Mouse (Mus musculus) hindbrain, embryonic 14.5 days (tissue): ENCODE results near the gene Golga7b. TPM values are rescaled to one million over a fixed set of nuclear protein-coding genes. Genes with fewer than 3 reads are reported as not detected.

ENCODE experiments used
- ATAC-seq: fragments of 200-750 bp; cut with Nextera tagmentation; 2 replicates; pipeline ENCODE4 v1.8.0; 2017; ENCODE audit warnings: moderate number of reproducible peaks, mild to moderate bottlenecking, moderate TSS enrichment, moderate library complexity; ENCODE audit not compliant: low FRiP score
- DNase-seq: peaks from one replicate; pipeline ENCODE4 v3.0.0-alpha.2; 2015; ENCODE audit warnings: low spot score
- H3K27ac ChIP-seq: fragments of 300-500 bp; sonication (generic); 2 replicates; pipeline ENCODE4 v1.5.1; 2014; ENCODE audit warnings: mild to moderate bottlenecking, moderate library complexity
- H3K27me3 ChIP-seq: fragments of 300-500 bp; sonication (generic); 2 replicates; pipeline ENCODE4 v1.6.1; 2014; ENCODE audit warnings: mild to moderate bottlenecking, low read length, mixed read lengths; ENCODE audit not compliant: control insufficient read depth, insufficient read depth
- H3K36me3 ChIP-seq: fragments of 300-500 bp; sonication (generic); replicated peaks from 2 replicates; pipeline ENCODE4 v1.6.1; 2014; ENCODE audit not compliant: control insufficient read depth, insufficient read depth
- H3K4me1 ChIP-seq: fragments of 300-500 bp; sonication (generic); replicated peaks from 2 replicates; pipeline ENCODE4 v1.6.1; 2014; ENCODE audit warnings: antibody characterized with exemption, low read length, mixed read lengths; ENCODE audit not compliant: control insufficient read depth, insufficient read depth
- H3K4me2 ChIP-seq: fragments of 300-500 bp; sonication (generic); replicated peaks from 2 replicates; pipeline ENCODE4 v1.6.1; 2014; ENCODE audit warnings: mild to moderate bottlenecking, moderate library complexity
- H3K4me3 ChIP-seq: fragments of 300-500 bp; sonication (generic); replicated peaks from 2 replicates; pipeline ENCODE4 v1.5.1; 2014; ENCODE audit warnings: mild to moderate bottlenecking, low read length
- H3K9ac ChIP-seq: fragments of 300-500 bp; sonication (generic); 2 replicates; pipeline ENCODE4 v1.6.1; 2014
- H3K9me3 ChIP-seq: fragments of 300-500 bp; sonication (generic); 2 replicates; pipeline ENCODE4 v1.6.1; 2016; ENCODE audit warnings: low read length; ENCODE audit not compliant: control insufficient read depth
- WGBS: fragments of 180-500 bp; shearing (Covaris S2); extraction: QIAGEN DNeasy Blood & Tissue Kit; methylation state at CpG from one replicate; pipeline ENCODE4 v1.1.7; 2014; 5-methylcytosine and 5-hydroxymethylcytosine counted together
- polyA plus RNA-seq: library from polyadenylated mRNA; unstranded; fragments of >200 nt; fragmentation: Nextera tagmentation; extraction: Ambion mirVana; gene quantifications from 2 replicates; pipeline ENCODE4 v1.2.1, GENCODE M21; 2014

The Golga7b gene
- polyA plus RNA-seq, 1 experiment from 2014 or later, result 46.8 TPM

DNA sequence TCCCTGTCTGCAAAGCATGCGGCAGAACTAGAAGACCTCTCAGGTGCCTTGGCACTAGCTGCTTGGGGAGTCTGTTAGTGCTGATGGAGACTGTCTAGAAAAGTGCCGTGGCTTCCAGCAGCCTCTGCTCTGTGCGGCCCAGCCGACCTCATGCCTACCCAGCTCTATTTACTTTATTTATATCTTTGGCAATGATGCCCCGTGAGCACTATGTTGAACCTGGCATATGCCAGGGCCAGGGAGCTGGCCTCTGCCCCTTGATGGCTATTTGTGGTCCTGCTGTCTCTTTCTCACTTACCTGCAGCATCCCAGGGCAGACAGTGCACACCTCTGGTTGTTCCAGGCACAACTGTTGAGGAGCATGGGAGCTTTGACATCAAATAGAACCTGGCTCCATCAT lies 31.1 kb downstream of the Golga7b start:
- no peaks in the 10 kb centered on the region for H3K27me3 ChIP-seq
- H3K9me3 ChIP-seq, result no peaks in the 10 kb centered on the region
- H3K4me2 ChIP-seq, result no peak overlapping the region
- 87% methylated on average over 5 of the region's 5 CpGs for WGBS
- H3K9ac ChIP-seq, result no peak overlapping the region
- H3K27ac ChIP-seq, result no peak overlapping the region
- no peak for DNase-seq
- H3K36me3 ChIP-seq, result no peaks in the 10 kb centered on the region
- no peak for ATAC-seq
- H3K4me1 ChIP-seq, result no peaks in the 10 kb centered on the region
- H3K4me3 ChIP-seq, result no peak overlapping the region

DNA sequence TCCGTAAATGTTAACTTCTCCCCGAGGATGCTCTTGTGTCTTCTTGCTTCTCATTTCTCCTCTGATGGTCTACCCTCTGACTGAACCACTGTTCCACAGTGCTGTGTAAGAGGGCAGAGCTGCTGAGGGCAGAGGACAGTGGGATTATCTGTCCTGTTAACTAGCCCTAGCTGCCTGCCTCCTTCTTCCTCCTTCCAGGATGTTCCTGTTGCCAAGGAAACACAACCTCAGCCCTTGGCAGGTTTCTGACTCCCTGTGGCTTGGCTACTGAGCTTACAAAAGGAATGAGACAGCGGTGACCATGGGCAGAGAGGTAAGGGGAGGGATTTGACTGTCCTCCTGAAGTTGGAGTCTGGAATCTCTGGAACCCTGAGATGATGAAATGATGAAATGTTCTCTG lies 32.2 kb downstream of the Golga7b start:
- H3K4me3 ChIP-seq, result no peak overlapping the region
- H3K4me1 ChIP-seq, result no peaks in the 10 kb centered on the region
- H3K27me3 ChIP-seq, result no peaks in the 10 kb centered on the region
- no peaks in the 10 kb centered on the region for H3K36me3 ChIP-seq
- DNase-seq (no peak), ATAC-seq (no peak; the same call in 1 of the 2 replicates)
- WGBS, result 54% methylated on average over 3 of the region's 3 CpGs
- no peak overlapping the region for H3K27ac ChIP-seq
- no peak overlapping the region for H3K9ac ChIP-seq
- H3K9me3 ChIP-seq, result no peaks in the 10 kb centered on the region
- no peak overlapping the region for H3K4me2 ChIP-seq

DNA sequence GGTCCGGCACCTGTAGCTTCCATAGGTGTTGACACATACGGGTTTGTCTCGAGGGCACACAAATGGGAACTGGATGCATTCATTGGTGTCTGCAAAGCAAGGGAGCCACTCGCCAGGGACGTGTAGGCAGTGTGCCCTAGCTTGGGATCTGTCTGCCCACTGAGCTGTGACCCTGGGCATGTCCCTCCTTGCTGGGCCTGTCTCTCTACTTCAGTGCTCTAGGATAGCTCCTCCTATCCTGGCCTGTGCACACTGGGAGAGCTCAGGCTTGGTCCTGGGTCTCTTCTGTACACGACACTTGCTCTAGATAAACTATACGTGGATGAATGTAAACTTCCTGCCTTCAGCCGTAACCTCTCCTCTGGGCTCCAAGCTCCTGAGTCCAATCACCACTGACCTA lies 36.8 kb downstream of the Golga7b start:
- H3K27me3 ChIP-seq, result no peaks in the 10 kb centered on the region
- DNase-seq, result no peak
- H3K36me3 ChIP-seq, result no peaks in the 10 kb centered on the region
- no peak overlapping the region for H3K27ac ChIP-seq
- no peak overlapping the region for H3K4me2 ChIP-seq
- H3K4me1 ChIP-seq, result no peaks in the 10 kb centered on the region
- no peaks in the 10 kb centered on the region for H3K9me3 ChIP-seq
- H3K9ac ChIP-seq, result no peak overlapping the region
- 81% methylated on average over 8 of the region's 8 CpGs for WGBS
- no peak for ATAC-seq
- H3K4me3 ChIP-seq, result no peak overlapping the region

DNA sequence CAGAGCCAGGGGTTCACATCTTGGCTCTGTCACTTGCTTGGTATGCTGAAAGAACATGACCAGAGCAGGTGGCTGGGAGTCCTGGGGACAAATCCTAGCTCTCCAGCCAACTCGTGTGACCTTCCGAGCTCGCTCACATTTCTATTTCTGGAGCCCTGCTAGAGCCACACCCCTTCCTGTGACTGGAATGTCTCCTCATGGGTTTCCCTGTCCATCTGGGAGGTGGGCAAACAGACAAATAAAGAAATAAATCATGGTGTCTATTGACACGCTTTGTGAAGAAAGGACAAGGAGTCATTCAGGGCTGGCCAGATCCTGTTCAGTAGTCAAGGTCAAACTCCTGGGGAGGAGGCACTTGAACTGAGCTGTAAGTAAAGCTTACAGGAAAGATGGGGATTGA lies 41.0 kb downstream of the Golga7b start:
- Histone ChIP-seq H3K4me3 (no peak overlapping the region), H3K36me3 (no peaks in the 10 kb centered on the region), H3K9ac (no peak overlapping the region), H3K4me1 (0 out of 2 replicates have a peak, but pooled peaks cover 3% of the 10 kb centered on the region), H3K4me2 (no peak overlapping the region), H3K9me3 (no peaks in the 10 kb centered on the region), H3K27me3 (no peaks in the 10 kb centered on the region), H3K27ac (no peak overlapping the region)
- 62% methylated on average over 4 of the region's 4 CpGs for WGBS
- DNase-seq (no peak), ATAC-seq (no peak)

DNA sequence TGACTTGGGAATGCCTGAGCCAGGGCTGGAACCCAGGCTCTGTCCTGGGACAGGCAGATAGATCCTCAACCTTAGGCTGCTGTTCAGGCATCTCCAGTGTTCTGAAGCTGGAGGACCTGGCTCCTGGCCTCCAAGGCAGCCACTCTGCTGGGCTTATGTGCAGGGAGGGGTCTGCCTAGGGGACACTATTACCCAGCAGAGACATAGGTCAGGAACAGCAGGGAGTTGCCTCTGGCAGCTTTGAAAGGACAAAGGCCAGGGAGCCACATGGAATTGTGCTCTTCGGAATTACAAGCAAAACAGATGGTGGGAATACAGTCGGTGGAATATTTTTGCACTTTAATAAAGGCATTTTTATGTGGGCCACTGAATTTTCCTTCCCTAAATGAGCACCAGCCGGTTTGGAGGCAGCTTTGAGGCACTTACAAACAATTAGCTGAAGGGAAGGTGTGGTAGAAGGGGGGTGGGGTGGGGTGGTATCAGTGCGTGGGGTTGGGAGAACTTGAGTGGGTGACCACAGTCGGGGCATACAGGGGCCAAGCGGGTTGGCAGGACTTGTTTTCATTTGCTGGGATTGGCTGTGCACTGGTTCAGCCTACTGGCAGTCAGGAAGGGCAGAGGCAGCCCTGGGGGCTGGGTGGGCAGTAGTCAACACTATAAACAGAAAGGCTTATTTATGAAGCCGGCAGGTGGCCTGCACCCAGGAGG lies 43.7 kb downstream of the Golga7b start:
- Histone ChIP-seq H3K36me3 (no peaks in the 10 kb centered on the region), H3K9me3 (no peaks in the 10 kb centered on the region), H3K4me3 (no peak overlapping the region), H3K4me2 (no peak overlapping the region), H3K9ac (no peak overlapping the region), H3K4me1 (0 out of 2 replicates have a peak, but pooled peaks cover 3% of the 10 kb centered on the region), H3K27ac (no peak overlapping the region), H3K27me3 (no peaks in the 10 kb centered on the region)
- WGBS, result 21% methylated on average over 7 of the region's 7 CpGs
- ATAC-seq (0 out of 2 replicates have a peak, but pooled peaks have one; percentile 11), DNase-seq (no peak)

DNA sequence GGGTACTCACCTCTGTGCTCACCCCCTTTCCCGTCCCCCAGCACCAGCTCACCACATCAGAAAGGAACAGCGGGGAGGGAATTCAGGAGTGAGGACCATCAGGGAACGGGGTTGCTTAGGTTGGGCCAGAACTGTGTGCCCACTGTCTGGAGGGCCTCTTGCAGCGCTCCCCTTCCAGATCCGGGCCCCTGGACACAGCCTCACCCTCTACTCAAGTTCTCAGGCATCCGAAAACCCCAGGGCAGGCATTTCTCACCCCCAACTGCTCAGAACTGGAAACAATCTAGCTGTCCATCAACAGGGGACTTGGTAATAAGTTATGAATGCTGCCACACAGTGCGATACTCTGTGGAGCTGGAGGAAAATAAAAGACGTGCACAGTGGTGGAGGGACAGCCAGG lies 44.7 kb downstream of the Golga7b start:
- H3K4me1 ChIP-seq, result 0 out of 2 replicates have a peak, but pooled peaks cover 3% of the 10 kb centered on the region
- H3K4me3 ChIP-seq, result no peak overlapping the region
- DNase-seq, result no peak
- H3K36me3 ChIP-seq, result no peaks in the 10 kb centered on the region
- no peak overlapping the region for H3K9ac ChIP-seq
- no peaks in the 10 kb centered on the region for H3K27me3 ChIP-seq
- no peak overlapping the region for H3K4me2 ChIP-seq
- H3K27ac ChIP-seq, result no peak overlapping the region
- no peaks in the 10 kb centered on the region for H3K9me3 ChIP-seq
- WGBS, result 28% methylated on average over 8 of the region's 8 CpGs
- ATAC-seq, result peak; percentile 56; the same call in 1 of the 2 replicates

DNA sequence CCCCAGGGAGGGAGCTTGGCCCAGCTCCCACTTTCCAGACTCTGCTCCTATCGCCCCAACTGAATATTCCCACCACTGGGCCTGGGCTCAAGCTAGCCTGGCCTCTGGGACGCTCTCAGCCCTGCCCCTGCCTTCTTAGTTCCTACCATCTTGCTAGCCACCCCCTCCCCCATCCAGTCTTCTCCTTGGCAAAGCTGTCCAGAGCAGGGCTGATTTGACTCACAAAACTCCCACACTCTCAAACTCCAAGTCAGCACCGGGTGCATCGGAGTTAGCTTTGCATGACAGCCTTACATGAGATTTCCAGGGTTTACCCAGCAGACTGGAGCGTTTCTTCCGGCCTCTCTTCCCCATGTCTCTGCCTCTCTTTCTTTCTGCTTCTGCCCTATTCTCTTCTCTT lies 45.8 kb downstream of the Golga7b start:
- 64% methylated on average over 6 of the region's 6 CpGs for WGBS
- Histone ChIP-seq H3K27ac (peak overlapping the region; percentile 49; the same call in 1 of the 2 replicates), H3K9ac (no peak overlapping the region), H3K9me3 (no peaks in the 10 kb centered on the region), H3K27me3 (no peaks in the 10 kb centered on the region), H3K4me3 (no peak overlapping the region), H3K4me1 (0 out of 2 replicates have a peak, but pooled peaks cover 3% of the 10 kb centered on the region), H3K4me2 (no peak overlapping the region), H3K36me3 (no peaks in the 10 kb centered on the region)
- DNase-seq, result no peak
- ATAC-seq, result no peak

- H3K9ac ChIP-seq, result no peak overlapping the region
- no peak for ATAC-seq
- H3K36me3 ChIP-seq, result no peaks in the 10 kb centered on the region
- no peak for DNase-seq
- H3K4me3 ChIP-seq, result no peak overlapping the region
- no peaks in the 10 kb centered on the region for H3K27me3 ChIP-seq
- H3K27ac ChIP-seq, result no peak overlapping the region
- no peak overlapping the region for H3K4me2 ChIP-seq
- 47% methylated on average over 12 of the region's 12 CpGs for WGBS
- H3K9me3 ChIP-seq, result no peaks in the 10 kb centered on the region
- peaks cover 29% of the 10 kb centered on the region for H3K4me1 ChIP-seq
Observed at GRCm38 (mm10) chr19:42303210-42303813, 55.9 kb downstream of the Golga7b start.

DNA sequence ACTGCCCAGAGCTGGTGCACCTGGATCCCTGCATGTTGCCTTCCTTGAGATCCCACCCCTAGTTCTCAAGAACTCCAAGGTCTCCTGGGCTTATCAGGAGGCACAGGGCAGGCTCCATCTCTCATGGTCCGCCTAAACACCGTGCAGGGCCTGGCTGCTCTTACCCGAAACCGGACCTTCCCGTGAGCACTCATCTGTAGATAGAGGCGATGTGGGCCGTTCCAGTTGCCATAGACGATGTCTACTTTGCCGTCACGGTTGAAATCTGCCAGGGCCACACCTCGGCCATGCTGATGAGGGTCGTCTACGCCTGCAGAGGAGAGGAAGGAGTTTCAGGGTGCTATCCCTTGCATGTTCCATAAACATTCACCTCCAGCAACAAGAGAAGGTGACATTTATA lies 57.1 kb downstream of the Golga7b start:
- no peaks in the 10 kb centered on the region for H3K9me3 ChIP-seq
- ATAC-seq, result no peak
- no peak for DNase-seq
- peaks cover 29% of the 10 kb centered on the region for H3K4me1 ChIP-seq
- H3K27ac ChIP-seq, result no peak overlapping the region
- no peak overlapping the region for H3K9ac ChIP-seq
- H3K27me3 ChIP-seq, result no peaks in the 10 kb centered on the region
- H3K4me3 ChIP-seq, result no peak overlapping the region
- no peaks in the 10 kb centered on the region for H3K36me3 ChIP-seq
- WGBS, result 90% methylated on average over 13 of the region's 13 CpGs
- no peak overlapping the region for H3K4me2 ChIP-seq
